Mouse (Mus musculus) kidney, postnatal 0 days (tissue): ENCODE data around the gene Pth2. TPM values are rescaled to one million over a fixed set of nuclear protein-coding genes. Genes with fewer than 3 reads are reported as not detected.

ENCODE experiments used
- ATAC-seq: fragments of 200-750 bp; cut with Nextera tagmentation; replicated peaks from 2 replicates; pipeline ENCODE4 v1.8.0; 2017; ENCODE audit warnings: low read depth, moderate number of reproducible peaks, moderate TSS enrichment, moderate library complexity; ENCODE audit not compliant: low FRiP score
- DNase-seq: peaks from one replicate; pipeline ENCODE4 v3.0.0-alpha.2; 2016; ENCODE audit warnings: low spot score
- H3K27ac ChIP-seq: fragments of 300-500 bp; sonication (generic); 2 replicates; pipeline ENCODE4 v1.5.1; 2014; ENCODE audit warnings: mild to moderate bottlenecking
- H3K27me3 ChIP-seq: fragments of 300-500 bp; sonication (generic); 2 replicates; pipeline ENCODE4 v1.6.1; 2014; ENCODE audit warnings: low read length, mixed read lengths; ENCODE audit not compliant: insufficient read depth
- H3K36me3 ChIP-seq: fragments of 300-500 bp; sonication (generic); 2 replicates; pipeline ENCODE4 v1.6.1; 2014; ENCODE audit warnings: low read length, mixed read lengths; ENCODE audit not compliant: insufficient read depth
- H3K4me1 ChIP-seq: fragments of 300-500 bp; sonication (generic); replicated peaks from 2 replicates; pipeline ENCODE4 v1.6.1; 2014; ENCODE audit warnings: antibody characterized with exemption, low read length, mixed read lengths; ENCODE audit not compliant: insufficient read depth
- H3K4me2 ChIP-seq: fragments of 300-500 bp; sonication (generic); 2 replicates; pipeline ENCODE4 v1.6.1; 2014; ENCODE audit warnings: mild to moderate bottlenecking, low read length, moderate library complexity, mixed read lengths
- H3K4me3 ChIP-seq: fragments of 300-500 bp; sonication (generic); replicated peaks from 2 replicates; pipeline ENCODE4 v1.5.1; 2014; ENCODE audit warnings: low read depth, low read length
- H3K9ac ChIP-seq: fragments of 300-500 bp; sonication (generic); 2 replicates; pipeline ENCODE4 v1.6.1; 2014; ENCODE audit warnings: low read depth, low read length
- H3K9me3 ChIP-seq: fragments of 300-500 bp; sonication (generic); replicated peaks from 2 replicates; pipeline ENCODE4 v1.6.1; 2016; ENCODE audit warnings: low read length, inconsistent platforms, mixed read lengths
- CTCF ChIP-seq: IDR thresholded peaks from 2 replicates; pipeline ENCODE4 v1.5.1; 2016; ENCODE audit warnings: antibody characterized with exemption, low read depth, mild to moderate bottlenecking, moderate library complexity
- WGBS: fragments of 180-500 bp; shearing (Covaris S2); extraction: QIAGEN DNeasy Blood & Tissue Kit; methylation state at CpG from one replicate; pipeline ENCODE4 v1.1.7; 2014; 5-methylcytosine and 5-hydroxymethylcytosine counted together
- polyA plus RNA-seq: library from polyadenylated mRNA; unstranded; fragments of >200 nt; fragmentation: Nextera tagmentation; extraction: Ambion mirVana; gene quantifications from 2 replicates; pipeline ENCODE4 v1.2.1, GENCODE M21; 2015

Pth2 gene
- polyA plus RNA-seq, 1 experiment from 2014 or later: not detected

- Histone ChIP-seq H3K9ac (no peak overlapping the region), H3K4me3 (0 out of 2 replicates have a peak overlapping the region, but pooled peaks have one; percentile 10), H3K4me1 (peaks cover 5% of the 10 kb centered on the region; the same call in 1 of the 2 replicates), H3K36me3 (no peaks in the 10 kb centered on the region), H3K27ac (no peak overlapping the region), H3K4me2 (no peak overlapping the region; the same call in 1 of the 2 replicates), H3K9me3 (no peaks in the 10 kb centered on the region), H3K27me3 (peaks cover 75% of the 10 kb centered on the region)
- TF ChIP-seq CTCF: no peak
- ATAC-seq: 0 out of 2 replicates have a peak, but pooled peaks have one; percentile 3
- 4% methylated on average over 33 of the region's 35 CpGs for WGBS
- no peak for DNase-seq
Measured at GRCm38 (mm10) chr7:45181540-45181939, 745 bp downstream of the Pth2 start.

GRCm38 (mm10) chr7:45182199-45182601, 1.4 kb downstream of the Pth2 start:
- Histone ChIP-seq H3K27me3 (peaks cover 71% of the 10 kb centered on the region), H3K9me3 (no peaks in the 10 kb centered on the region), H3K4me1 (peaks cover 5% of the 10 kb centered on the region; the same call in 1 of the 2 replicates), H3K4me2 (peak overlapping the region; percentile 52), H3K27ac (no peak overlapping the region), H3K36me3 (no peaks in the 10 kb centered on the region), H3K9ac (no peak overlapping the region), H3K4me3 (0 out of 2 replicates have a peak overlapping the region, but pooled peaks have one; percentile 13)
- WGBS: under 1% methylated on average over 33 of the region's 34 CpGs
- ATAC-seq (peak; percentile 81), DNase-seq (peak; percentile 94)
- TF ChIP-seq CTCF: no peak

GRCm38 (mm10) chr7:45182606-45183005, 1.8 kb downstream of the Pth2 start:
- Histone ChIP-seq H3K4me3 (0 out of 2 replicates have a peak overlapping the region, but pooled peaks have one; percentile 13), H3K36me3 (no peaks in the 10 kb centered on the region), H3K9ac (0 out of 2 replicates have a peak overlapping the region, but pooled peaks have one; percentile 20), H3K27me3 (peaks cover 67% of the 10 kb centered on the region), H3K27ac (no peak overlapping the region), H3K4me1 (peaks cover 5% of the 10 kb centered on the region; the same call in 1 of the 2 replicates), H3K9me3 (no peaks in the 10 kb centered on the region), H3K4me2 (peak overlapping the region; percentile 52)
- no peak for DNase-seq
- TF ChIP-seq CTCF: no peak
- 6% methylated on average over 11 of the region's 11 CpGs for WGBS
- ATAC-seq: peak; percentile 47; the same call in 1 of the 2 replicates

- Histone ChIP-seq H3K27me3 (peaks cover 56% of the 10 kb centered on the region), H3K9me3 (no peaks in the 10 kb centered on the region), H3K27ac (no peak overlapping the region), H3K4me3 (no peak overlapping the region), H3K9ac (no peak overlapping the region), H3K4me1 (peaks cover 5% of the 10 kb centered on the region; the same call in 1 of the 2 replicates), H3K36me3 (no peaks in the 10 kb centered on the region), H3K4me2 (no peak overlapping the region)
- no peak for TF ChIP-seq CTCF
- WGBS: 74% methylated on average over 7 of the region's 7 CpGs
- DNase-seq: no peak
- ATAC-seq: no peak
Measured at GRCm38 (mm10) chr7:45183672-45184071, 2.9 kb downstream of the Pth2 start.

GRCm38 (mm10) chr7:45185921-45186320, 5.1 kb downstream of the Pth2 start:
- TF ChIP-seq CTCF: no peak
- Histone ChIP-seq H3K4me3 (no peak overlapping the region), H3K4me2 (no peak overlapping the region), H3K36me3 (no peaks in the 10 kb centered on the region), H3K9ac (no peak overlapping the region), H3K9me3 (no peaks in the 10 kb centered on the region), H3K27me3 (peaks cover 36% of the 10 kb centered on the region), H3K27ac (no peak overlapping the region), H3K4me1 (peaks cover 5% of the 10 kb centered on the region; the same call in 1 of the 2 replicates)
- DNase-seq: no peak
- 74% methylated on average over 7 of the region's 7 CpGs for WGBS
- ATAC-seq: no peak

- no peaks in the 10 kb centered on the region for H3K36me3 ChIP-seq
- no peak overlapping the region for H3K4me3 ChIP-seq
- peaks cover 11% of the 10 kb centered on the region for H3K4me1 ChIP-seq
- H3K27ac ChIP-seq: no peak overlapping the region
- no peak overlapping the region for H3K9ac ChIP-seq
- WGBS: 59% methylated on average over 16 of the region's 16 CpGs
- ATAC-seq: no peak
- no peak for TF ChIP-seq CTCF
- DNase-seq: no peak
- no peaks in the 10 kb centered on the region for H3K9me3 ChIP-seq
- H3K27me3 ChIP-seq: 0 out of 2 replicates have a peak, but pooled peaks cover 15% of the 10 kb centered on the region
- H3K4me2 ChIP-seq: no peak overlapping the region
Measured at GRCm38 (mm10) chr7:45189600-45189999, 8.8 kb downstream of the Pth2 start.
